Mouse (Mus musculus): ENCODE measurements around the gene Pigf. TPM values are rescaled to one million over a fixed set of nuclear protein-coding genes. Genes with fewer than 3 reads are reported as not detected.

Gene Pigf
- polyA plus RNA-seq, 1 experiment from 2014 or later = 32.7 TPM

DNA sequence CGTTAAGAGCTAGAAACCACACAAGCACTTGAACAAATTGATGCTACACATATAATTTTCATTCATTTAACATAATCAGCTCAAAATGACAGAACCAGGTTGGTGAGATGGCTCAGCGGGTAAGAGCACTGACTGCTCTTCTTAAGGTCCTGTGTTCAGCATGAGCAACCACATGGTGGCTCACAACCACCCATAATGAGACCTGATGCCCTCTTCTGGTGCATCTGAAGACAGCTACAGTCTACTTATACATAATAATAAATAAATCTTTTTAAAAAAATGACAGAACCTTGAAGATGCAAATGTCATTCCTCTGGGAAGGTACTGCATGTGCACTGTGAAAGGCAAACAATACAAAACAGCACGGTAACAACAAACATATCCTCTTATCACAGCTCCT, 16.3 kb downstream of the Pigf start:
- 87% methylated on average over 3 of the region's 3 CpGs for WGBS

DNA sequence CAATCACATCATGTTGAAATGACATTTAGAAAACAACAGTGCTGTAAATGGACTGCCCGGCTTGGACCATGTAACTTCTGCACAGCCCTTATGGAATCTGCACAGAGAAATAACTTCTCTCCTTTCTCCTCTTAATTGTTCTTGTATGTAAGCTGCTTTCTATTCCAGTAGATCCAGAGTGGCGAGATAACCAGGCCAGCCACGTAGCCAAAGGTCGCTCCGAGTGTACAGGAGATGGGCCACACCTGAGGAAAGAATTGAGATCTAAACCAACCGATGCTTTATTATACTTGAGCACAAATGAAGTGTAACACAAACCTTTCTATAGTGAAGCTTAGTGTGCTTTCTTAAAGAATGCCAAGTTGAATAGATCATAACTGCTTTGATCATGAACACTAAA, 27.9 kb downstream of the Pigf start:
- H3K9me3 ChIP-seq (replicated peaks) = no peaks in the 10 kb centered on the region
- no peak overlapping the region for H3K4me3 ChIP-seq
- no peak for DNase-seq (ENCODE audit: low spot score)
- no peaks in the 10 kb centered on the region for H3K4me1 ChIP-seq
- no peak overlapping the region for H3K27ac ChIP-seq
- H3K36me3 ChIP-seq = peaks cover 40% of the 10 kb centered on the region
- H3K27me3 ChIP-seq (ENCODE audit: low read depth, poor library complexity, severe bottlenecking) = no peaks in the 10 kb centered on the region
- 90% methylated on average over 6 of the region's 6 CpGs for WGBS

More for the DNA sequence above, 16.3 kb downstream of the Pigf start:
- Histone ChIP-seq H3K9me3 (replicated peaks) (no peaks in the 10 kb centered on the region), H3K27me3 (ENCODE audit: low read depth, poor library complexity, severe bottlenecking) (no peaks in the 10 kb centered on the region), H3K4me1 (no peaks in the 10 kb centered on the region), H3K36me3 (peaks cover 25% of the 10 kb centered on the region), H3K4me3 (no peak overlapping the region), H3K27ac (no peak overlapping the region)
- DNase-seq (ENCODE audit: low spot score) = no peak

GRCm38 (mm10) chr17:86991306-86991705, 33.9 kb downstream of the Pigf start:
- H3K27ac ChIP-seq = no peak overlapping the region
- no peaks in the 10 kb centered on the region for H3K27me3 ChIP-seq (ENCODE audit: low read depth, poor library complexity, severe bottlenecking)
- peaks cover 6% of the 10 kb centered on the region; the same call in 1 of the 2 replicates for H3K36me3 ChIP-seq
- no peaks in the 10 kb centered on the region for H3K9me3 ChIP-seq (replicated peaks)
- no peak for DNase-seq (ENCODE audit: low spot score)
- 89% methylated on average over 8 of the region's 8 CpGs for WGBS
- H3K4me1 ChIP-seq = peaks cover 12% of the 10 kb centered on the region
- no peak overlapping the region for H3K4me3 ChIP-seq

DNA sequence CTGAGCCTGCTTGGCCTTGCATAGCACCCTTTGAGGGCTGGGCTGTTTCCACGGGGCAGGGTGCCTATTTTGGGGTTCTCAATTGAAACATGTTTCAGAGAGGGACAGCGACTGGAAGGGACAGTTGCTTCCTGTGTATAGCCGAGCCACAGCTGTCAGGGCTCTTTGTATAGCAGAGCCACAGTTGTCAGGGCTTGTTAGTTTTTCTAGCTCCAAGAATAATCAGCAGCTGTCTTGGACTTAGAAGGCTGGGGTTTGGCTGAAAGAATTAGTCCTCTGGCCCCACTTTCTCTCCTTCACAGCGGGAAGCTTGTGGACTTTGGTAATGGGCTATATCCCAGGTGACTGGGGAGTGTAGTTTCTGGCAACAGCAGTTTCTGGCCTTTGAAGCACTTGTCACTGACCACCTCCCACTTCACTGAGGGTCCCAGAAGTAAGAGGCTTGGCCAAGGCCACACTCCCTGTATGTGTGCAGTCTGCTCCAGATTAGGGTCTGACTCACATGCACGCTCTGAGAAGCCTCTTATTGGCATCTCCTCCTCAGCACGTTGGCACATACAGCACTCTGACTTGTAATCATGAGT, 36.5 kb downstream of the Pigf start:
- DNase-seq (ENCODE audit: low spot score) = no peak
- Histone ChIP-seq H3K36me3 (peaks cover 6% of the 10 kb centered on the region; the same call in 1 of the 2 replicates), H3K27ac (no peak overlapping the region), H3K9me3 (replicated peaks) (no peaks in the 10 kb centered on the region), H3K27me3 (ENCODE audit: low read depth, poor library complexity, severe bottlenecking) (no peaks in the 10 kb centered on the region), H3K4me3 (no peak overlapping the region), H3K4me1 (peaks cover 19% of the 10 kb centered on the region)
- WGBS = 84% methylated on average over 6 of the region's 6 CpGs

GRCm38 (mm10) chr17:86988161-86988560, 37.0 kb downstream of the Pigf start:
- H3K4me1 ChIP-seq = peaks cover 19% of the 10 kb centered on the region
- no peak overlapping the region for H3K4me3 ChIP-seq
- H3K36me3 ChIP-seq = peaks cover 9% of the 10 kb centered on the region; the same call in 1 of the 2 replicates
- no peaks in the 10 kb centered on the region for H3K27me3 ChIP-seq (ENCODE audit: low read depth, poor library complexity, severe bottlenecking)
- no peak for DNase-seq (ENCODE audit: low spot score)
- no peak overlapping the region for H3K27ac ChIP-seq
- WGBS = 90% methylated on average over 5 of the region's 5 CpGs
- H3K9me3 ChIP-seq (replicated peaks) = no peaks in the 10 kb centered on the region

GRCm38 (mm10) chr17:86986449-86987138, 38.6 kb downstream of the Pigf start:
- peaks cover 15% of the 10 kb centered on the region; the same call in 1 of the 2 replicates for H3K36me3 ChIP-seq
- no peak for DNase-seq (ENCODE audit: low spot score)
- H3K27me3 ChIP-seq (ENCODE audit: low read depth, poor library complexity, severe bottlenecking) = no peaks in the 10 kb centered on the region
- H3K9me3 ChIP-seq (replicated peaks) = no peaks in the 10 kb centered on the region
- 65% methylated on average over 17 of the region's 17 CpGs for WGBS
- H3K27ac ChIP-seq = no peak overlapping the region
- no peak overlapping the region for H3K4me3 ChIP-seq
- H3K4me1 ChIP-seq = peaks cover 19% of the 10 kb centered on the region

GRCm38 (mm10) chr17:86982497-86982896, 42.7 kb downstream of the Pigf start:
- WGBS = 78% methylated on average over 9 of the region's 9 CpGs
- Histone ChIP-seq H3K4me1 (peaks cover 17% of the 10 kb centered on the region), H3K27me3 (ENCODE audit: low read depth, poor library complexity, severe bottlenecking) (no peaks in the 10 kb centered on the region), H3K36me3 (peaks cover 40% of the 10 kb centered on the region), H3K4me3 (no peak overlapping the region), H3K27ac (no peak overlapping the region), H3K9me3 (replicated peaks) (no peaks in the 10 kb centered on the region)
- DNase-seq (ENCODE audit: low spot score) = no peak

DNA sequence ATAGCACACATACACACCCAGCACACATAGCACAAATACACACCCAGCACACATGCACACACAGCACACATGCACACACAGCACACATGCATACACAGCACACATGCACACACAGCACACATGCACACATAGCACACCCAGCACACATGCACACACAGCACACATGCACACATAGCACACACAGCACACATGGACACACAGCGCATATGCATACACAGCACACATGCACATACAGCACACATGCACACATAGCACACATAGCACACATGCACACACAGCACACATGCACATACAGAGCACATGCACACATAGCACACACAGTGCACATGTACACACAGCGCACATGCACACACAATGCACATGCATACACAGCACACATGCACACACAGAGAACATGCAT, 43.5 kb downstream of the Pigf start:
- no peak for DNase-seq (ENCODE audit: low spot score)
- Histone ChIP-seq H3K36me3 (peaks cover 40% of the 10 kb centered on the region), H3K27ac (no peak overlapping the region), H3K4me1 (peaks cover 10% of the 10 kb centered on the region), H3K27me3 (ENCODE audit: low read depth, poor library complexity, severe bottlenecking) (no peaks in the 10 kb centered on the region), H3K9me3 (replicated peaks) (no peaks in the 10 kb centered on the region), H3K4me3 (no peak overlapping the region)
- 97% methylated on average over 2 of the region's 2 CpGs for WGBS

- peaks cover 43% of the 10 kb centered on the region for H3K36me3 ChIP-seq
- peaks cover 6% of the 10 kb centered on the region; the same call in 1 of the 2 replicates for H3K4me1 ChIP-seq
- no peaks in the 10 kb centered on the region for H3K9me3 ChIP-seq (replicated peaks)
- H3K27ac ChIP-seq = no peak overlapping the region
- no peak for DNase-seq (ENCODE audit: low spot score)
- no peaks in the 10 kb centered on the region for H3K27me3 ChIP-seq (ENCODE audit: low read depth, poor library complexity, severe bottlenecking)
- H3K4me3 ChIP-seq = no peak overlapping the region
- WGBS = 91% methylated on average over 1 of the region's 1 CpGs
Observed at GRCm38 (mm10) chr17:86981205-86981604, 44.0 kb downstream of the Pigf start.

DNA sequence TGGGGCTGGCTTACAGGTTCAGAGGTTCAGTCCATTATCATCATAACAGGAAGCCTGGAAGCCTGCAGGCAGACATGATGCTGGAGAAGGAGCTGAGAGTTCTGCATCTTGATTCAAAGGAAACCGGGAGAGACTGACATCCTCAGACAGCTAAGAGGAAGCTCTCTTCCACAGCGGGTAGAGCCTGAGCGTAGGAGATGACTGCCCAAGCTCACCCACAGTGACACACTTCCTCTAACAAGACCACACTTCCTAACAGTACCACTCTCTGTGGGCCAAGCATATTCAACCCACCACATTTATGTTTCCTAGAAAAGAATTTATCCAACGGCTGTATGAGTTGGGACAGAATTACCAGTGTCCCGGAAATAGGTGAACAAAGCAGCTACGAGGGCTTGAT, 46.7 kb downstream of the Pigf start:
- Histone ChIP-seq H3K4me1 (no peaks in the 10 kb centered on the region), H3K27ac (no peak overlapping the region), H3K4me3 (no peak overlapping the region), H3K9me3 (replicated peaks) (no peaks in the 10 kb centered on the region), H3K27me3 (ENCODE audit: low read depth, poor library complexity, severe bottlenecking) (no peaks in the 10 kb centered on the region), H3K36me3 (peaks cover 61% of the 10 kb centered on the region)
- no peak for DNase-seq (ENCODE audit: low spot score)
- WGBS = 91% methylated on average over 6 of the region's 6 CpGs

DNA sequence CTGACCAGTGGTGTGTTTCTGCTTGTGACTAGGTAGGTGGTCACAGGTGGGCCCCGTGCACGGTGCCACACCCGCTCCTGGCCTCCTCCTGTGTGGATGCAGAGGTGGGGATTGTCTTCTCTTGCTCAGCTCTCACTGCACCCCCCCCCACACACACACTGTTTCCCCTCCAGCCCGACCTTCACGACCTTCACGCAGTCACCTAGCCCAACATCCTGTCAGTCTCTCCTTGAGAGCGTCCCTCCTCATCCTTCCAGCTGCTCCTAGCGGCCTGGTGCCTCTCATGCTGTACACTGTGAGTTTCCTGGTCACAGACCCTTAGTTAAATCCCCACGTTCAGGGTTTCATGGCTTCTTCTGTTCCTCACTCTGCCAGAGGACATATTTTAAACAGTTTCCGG, 48.8 kb downstream of the Pigf start:
- DNase-seq (ENCODE audit: low spot score) = no peak
- Histone ChIP-seq H3K27me3 (ENCODE audit: low read depth, poor library complexity, severe bottlenecking) (no peaks in the 10 kb centered on the region), H3K27ac (no peak overlapping the region; the same call in 1 of the 2 replicates), H3K4me3 (no peak overlapping the region), H3K36me3 (peaks cover 64% of the 10 kb centered on the region), H3K4me1 (no peaks in the 10 kb centered on the region), H3K9me3 (replicated peaks) (no peaks in the 10 kb centered on the region)
- 82% methylated on average over 10 of the region's 10 CpGs for WGBS

GRCm38 (mm10) chr17:86973097-86973496, 52.1 kb downstream of the Pigf start:
- Histone ChIP-seq H3K27ac (no peak overlapping the region), H3K9me3 (replicated peaks) (no peaks in the 10 kb centered on the region), H3K36me3 (peaks cover 67% of the 10 kb centered on the region), H3K4me3 (no peak overlapping the region), H3K27me3 (ENCODE audit: low read depth, poor library complexity, severe bottlenecking) (no peaks in the 10 kb centered on the region), H3K4me1 (peaks cover 8% of the 10 kb centered on the region; the same call in 1 of the 2 replicates)
- WGBS = 90% methylated on average over 2 of the region's 2 CpGs
- DNase-seq (ENCODE audit: low spot score) = no peak

DNA sequence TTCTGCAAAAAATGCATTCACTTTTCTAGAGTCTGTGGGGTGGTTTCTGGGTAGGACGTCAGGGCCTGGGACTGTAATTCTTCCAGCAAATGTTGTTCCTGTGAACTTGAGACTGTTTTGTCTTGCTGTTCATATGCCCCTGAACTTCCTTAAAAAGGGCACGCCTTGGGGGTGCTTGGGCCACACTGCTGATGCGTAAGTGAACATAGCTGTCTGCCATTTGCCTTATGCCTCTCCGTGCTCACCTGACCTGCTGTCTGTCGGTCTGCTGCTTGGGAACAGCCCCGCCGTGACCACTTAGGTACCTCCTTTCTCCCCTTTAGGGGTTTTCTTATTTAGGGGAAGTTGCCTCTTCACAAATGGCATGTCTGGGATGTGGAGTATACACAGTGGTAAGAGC, 53.3 kb downstream of the Pigf start:
- peaks cover 8% of the 10 kb centered on the region; the same call in 1 of the 2 replicates for H3K4me1 ChIP-seq
- H3K27me3 ChIP-seq (ENCODE audit: low read depth, poor library complexity, severe bottlenecking) = no peaks in the 10 kb centered on the region
- H3K27ac ChIP-seq = no peak overlapping the region
- H3K36me3 ChIP-seq = peaks cover 77% of the 10 kb centered on the region
- no peak for DNase-seq (ENCODE audit: low spot score)
- no peak overlapping the region for H3K4me3 ChIP-seq
- WGBS = 93% methylated on average over 7 of the region's 7 CpGs
- no peaks in the 10 kb centered on the region for H3K9me3 ChIP-seq (replicated peaks)

Measured in limb, embryonic 10.5 days (tissue).